Mouse (Mus musculus) embryonic facial prominence, embryonic 14.5 days (tissue): ENCODE measurements around the gene Pex10. TPM values are rescaled to one million over a fixed set of nuclear protein-coding genes. Genes with fewer than 3 reads are reported as not detected.

Experiments
- ATAC-seq: fragments of 200-750 bp; cut with Nextera tagmentation; 2 replicates; pipeline ENCODE4 v1.8.0; 2017; ENCODE audit warnings: low read depth, moderate number of reproducible peaks, moderate TSS enrichment
- DNase-seq: peaks from one replicate; pipeline ENCODE4 v3.0.0-alpha.2; 2015; ENCODE audit warnings: low spot score
- H3K27ac ChIP-seq: fragments of 300-500 bp; sonication (generic); replicated peaks from 2 replicates; pipeline ENCODE4 v1.5.1; 2014; ENCODE audit warnings: low read depth, mild to moderate bottlenecking, low read length, moderate library complexity
- H3K27me3 ChIP-seq: fragments of 300-500 bp; sonication (generic); replicated peaks from 2 replicates; pipeline ENCODE4 v1.6.1; 2014; ENCODE audit warnings: low read length; ENCODE audit not compliant: control insufficient read depth, insufficient read depth
- H3K36me3 ChIP-seq: fragments of 300-500 bp; sonication (generic); 2 replicates; pipeline ENCODE4 v1.6.1; 2014; ENCODE audit warnings: low read length, mixed read lengths; ENCODE audit not compliant: control insufficient read depth, insufficient read depth
- H3K4me1 ChIP-seq: fragments of 300-500 bp; sonication (generic); 2 replicates; pipeline ENCODE4 v1.6.1; 2014; ENCODE audit warnings: antibody characterized with exemption, low read length; ENCODE audit not compliant: control insufficient read depth, insufficient read depth
- H3K4me2 ChIP-seq: fragments of 300-500 bp; sonication (generic); 2 replicates; pipeline ENCODE4 v1.6.1; 2014; ENCODE audit warnings: low read depth, mild to moderate bottlenecking, low read length, moderate library complexity, mixed read lengths
- H3K4me3 ChIP-seq: fragments of 300-500 bp; sonication (generic); 2 replicates; pipeline ENCODE4 v1.5.1; 2014; ENCODE audit warnings: low read depth, mild to moderate bottlenecking, low read length
- H3K9ac ChIP-seq: fragments of 300-500 bp; sonication (generic); 2 replicates; pipeline ENCODE4 v1.6.1; 2014; ENCODE audit warnings: low read depth, mild to moderate bottlenecking, low read length, moderate library complexity, mixed read lengths
- H3K9me3 ChIP-seq: fragments of 300-500 bp; sonication (generic); 2 replicates; pipeline ENCODE4 v1.6.1; 2016; ENCODE audit warnings: low read length; ENCODE audit not compliant: control insufficient read depth
- WGBS: fragments of 180-500 bp; shearing (Covaris S2); extraction: QIAGEN DNeasy Blood & Tissue Kit; methylation state at CpG from one replicate; pipeline ENCODE4 v1.1.7; 2014; 5-methylcytosine and 5-hydroxymethylcytosine counted together
- polyA plus RNA-seq: library from polyadenylated mRNA; unstranded; fragments of >200 nt; fragmentation: Nextera tagmentation; extraction: Ambion mirVana; gene quantifications from 2 replicates; pipeline ENCODE4 v1.2.1, GENCODE M21; 2014

The Pex10 gene
- polyA plus RNA-seq: 5.8 and 7.3 TPM in 2 replicates

DNA sequence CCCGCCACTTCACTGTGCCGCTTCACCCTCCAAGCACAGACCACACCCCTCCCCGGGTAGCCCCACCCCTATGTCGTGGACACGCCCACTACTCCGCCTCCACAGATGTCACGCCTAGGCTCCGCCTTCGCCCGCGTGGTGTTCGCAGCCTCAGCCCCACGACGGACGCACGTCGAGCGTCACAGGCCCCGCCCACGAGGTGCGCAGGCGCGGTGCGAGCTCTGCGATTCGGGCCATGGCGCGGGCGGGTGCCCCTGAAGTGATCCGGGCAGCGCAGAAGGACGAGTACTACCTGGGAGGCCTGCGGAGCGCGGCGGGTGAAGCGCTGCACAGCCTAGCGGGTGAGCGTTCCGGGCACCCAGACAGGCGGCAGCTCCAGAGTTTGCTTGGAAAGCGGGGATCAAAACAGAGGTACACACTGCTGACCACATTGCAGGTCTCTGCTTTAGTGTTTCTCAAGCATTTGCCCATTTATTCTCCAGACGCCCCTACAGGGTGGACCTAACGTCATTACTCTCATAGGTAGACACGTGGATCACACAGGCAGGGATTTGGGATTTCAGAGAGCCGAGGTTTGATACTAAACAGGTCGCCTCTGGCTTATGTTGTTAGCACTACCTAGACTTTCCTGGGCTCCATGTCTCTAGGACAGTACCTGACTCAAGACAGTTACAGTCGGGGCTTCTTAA lies at the start of gene Pex10:
Gene Pex10, plus strand, starts transcription at position 183 of the 689 bp plus-strand sequence.
- peaks cover 38% of the 10 kb centered on the region for H3K36me3 ChIP-seq
- H3K4me2 ChIP-seq: peak within 1 kb of the TSS; percentile 86
- H3K9me3 ChIP-seq: no peaks in the 10 kb centered on the region
- H3K27ac ChIP-seq: peak within 1 kb of the TSS; percentile 82
- peak; percentile 98 for DNase-seq
- H3K4me3 ChIP-seq: peak within 1 kb of the TSS; percentile 73
- H3K27me3 ChIP-seq: no peaks in the 10 kb centered on the region
- peaks cover 10% of the 10 kb centered on the region for H3K4me1 ChIP-seq
- peak within 1 kb of the TSS; percentile 82 for H3K9ac ChIP-seq
- WGBS: 3% methylated on average over 46 of the region's 48 CpGs
- peak; percentile 87 for ATAC-seq

DNA sequence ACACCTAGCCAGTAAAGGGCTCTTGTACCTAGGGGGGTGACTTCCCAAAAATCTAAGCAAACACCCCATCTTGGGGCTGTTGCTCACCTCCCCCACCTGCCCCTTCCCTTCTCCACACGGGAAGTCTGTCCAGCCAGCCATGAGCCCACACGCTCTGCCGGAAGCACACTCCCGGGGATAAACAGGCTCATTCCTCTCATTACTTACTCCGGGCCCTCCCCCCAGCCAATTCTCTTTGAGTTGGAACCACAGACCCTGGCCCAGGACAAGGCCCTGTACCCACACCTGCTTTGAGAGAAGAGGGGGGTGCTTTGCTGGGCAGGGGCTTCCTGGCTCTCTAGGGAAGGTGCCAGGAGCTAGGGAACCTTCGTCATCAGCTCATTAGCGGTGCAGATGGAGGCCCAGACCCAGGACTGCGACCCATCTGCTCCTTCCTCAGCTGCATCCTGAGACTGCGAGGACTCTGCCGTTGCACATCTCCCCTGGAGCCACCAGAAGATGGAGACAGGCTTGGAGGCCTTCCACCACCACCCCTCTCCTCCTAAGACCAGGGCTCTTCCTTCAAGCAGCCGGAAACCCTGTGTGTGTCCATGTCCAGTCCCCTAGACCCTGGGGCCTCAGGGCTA lies 49.5 kb upstream of the Pex10 start:
- ATAC-seq (no peak), DNase-seq (no peak)
- 59% methylated on average over 11 of the region's 11 CpGs for WGBS
- Histone ChIP-seq H3K4me3 (no peak overlapping the region), H3K4me2 (no peak overlapping the region), H3K4me1 (peaks cover 10% of the 10 kb centered on the region; the same call in 1 of the 2 replicates), H3K27me3 (no peaks in the 10 kb centered on the region), H3K9ac (no peak overlapping the region), H3K27ac (no peak overlapping the region), H3K36me3 (no peaks in the 10 kb centered on the region), H3K9me3 (no peaks in the 10 kb centered on the region)

- Histone ChIP-seq H3K4me1 (peaks cover 10% of the 10 kb centered on the region; the same call in 1 of the 2 replicates), H3K27ac (no peak overlapping the region), H3K9ac (no peak overlapping the region), H3K9me3 (no peaks in the 10 kb centered on the region), H3K27me3 (no peaks in the 10 kb centered on the region), H3K4me3 (no peak overlapping the region), H3K4me2 (no peak overlapping the region), H3K36me3 (no peaks in the 10 kb centered on the region)
- DNase-seq: no peak
- no peak for ATAC-seq
- WGBS: 67% methylated on average over 8 of the region's 8 CpGs
These were observed 48.8 kb upstream of the Pex10 start for GRCm38 (mm10) chr4:155018066-155018465.

- H3K9me3 ChIP-seq: no peaks in the 10 kb centered on the region
- ATAC-seq: peak; percentile 14; the same call in 1 of the 2 replicates
- DNase-seq: peak; percentile 63
- 3% methylated on average over 12 of the region's 15 CpGs for WGBS
- peaks cover 10% of the 10 kb centered on the region; the same call in 1 of the 2 replicates for H3K4me1 ChIP-seq
- no peaks in the 10 kb centered on the region for H3K36me3 ChIP-seq
- H3K27ac ChIP-seq: no peak overlapping the region
- no peak overlapping the region for H3K9ac ChIP-seq
- no peaks in the 10 kb centered on the region for H3K27me3 ChIP-seq
- peak overlapping the region; percentile 41 for H3K4me2 ChIP-seq
- H3K4me3 ChIP-seq: no peak overlapping the region
These were observed 48.0 kb upstream of the Pex10 start for GRCm38 (mm10) chr4:155018601-155019335.

GRCm38 (mm10) chr4:155019336-155019847 lies 47.4 kb upstream of the Pex10 start:
- Histone ChIP-seq H3K36me3 (no peaks in the 10 kb centered on the region), H3K9ac (no peak overlapping the region), H3K27me3 (no peaks in the 10 kb centered on the region), H3K9me3 (no peaks in the 10 kb centered on the region), H3K4me3 (no peak overlapping the region), H3K27ac (no peak overlapping the region), H3K4me2 (peak overlapping the region; percentile 41), H3K4me1 (peaks cover 10% of the 10 kb centered on the region; the same call in 1 of the 2 replicates)
- ATAC-seq: peak; percentile 69
- 0% methylated on average over 10 of the region's 10 CpGs for WGBS
- DNase-seq: peak; percentile 82

GRCm38 (mm10) chr4:155020141-155020540 lies 46.7 kb upstream of the Pex10 start:
- 71% methylated on average over 1 of the region's 1 CpGs for WGBS
- DNase-seq (no peak), ATAC-seq (no peak)
- H3K4me1 ChIP-seq: peaks cover 10% of the 10 kb centered on the region; the same call in 1 of the 2 replicates
- H3K9me3 ChIP-seq: no peaks in the 10 kb centered on the region
- no peak overlapping the region for H3K9ac ChIP-seq
- H3K27ac ChIP-seq: no peak overlapping the region
- H3K27me3 ChIP-seq: no peaks in the 10 kb centered on the region
- H3K4me2 ChIP-seq: no peak overlapping the region
- H3K36me3 ChIP-seq: no peaks in the 10 kb centered on the region
- no peak overlapping the region for H3K4me3 ChIP-seq

DNA sequence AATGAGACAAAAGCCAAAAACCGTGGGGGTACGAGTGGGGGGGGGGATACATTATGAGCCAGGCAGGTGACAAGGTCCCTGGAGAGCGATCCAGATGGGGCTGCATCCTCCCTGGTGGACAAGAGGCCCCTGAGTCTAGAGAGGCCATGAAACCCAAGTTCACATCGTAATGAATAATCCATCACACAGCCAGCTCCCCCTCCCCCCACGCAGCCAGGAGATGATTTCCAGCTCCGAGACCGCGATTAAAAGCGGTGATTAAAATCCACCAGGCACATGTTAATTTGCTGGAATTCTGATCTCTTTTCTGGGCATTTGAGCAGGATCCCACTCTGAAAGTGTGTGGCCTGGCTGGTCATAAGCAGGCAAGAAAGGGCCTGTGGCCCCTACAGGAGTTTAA lies 46.0 kb upstream of the Pex10 start:
- no peak overlapping the region for H3K27ac ChIP-seq
- no peak overlapping the region for H3K9ac ChIP-seq
- WGBS: 68% methylated on average over 9 of the region's 9 CpGs
- no peak overlapping the region for H3K4me2 ChIP-seq
- H3K9me3 ChIP-seq: no peaks in the 10 kb centered on the region
- no peaks in the 10 kb centered on the region for H3K36me3 ChIP-seq
- H3K4me3 ChIP-seq: no peak overlapping the region
- ATAC-seq (no peak), DNase-seq (no peak)
- peaks cover 10% of the 10 kb centered on the region; the same call in 1 of the 2 replicates for H3K4me1 ChIP-seq
- no peaks in the 10 kb centered on the region for H3K27me3 ChIP-seq

DNA sequence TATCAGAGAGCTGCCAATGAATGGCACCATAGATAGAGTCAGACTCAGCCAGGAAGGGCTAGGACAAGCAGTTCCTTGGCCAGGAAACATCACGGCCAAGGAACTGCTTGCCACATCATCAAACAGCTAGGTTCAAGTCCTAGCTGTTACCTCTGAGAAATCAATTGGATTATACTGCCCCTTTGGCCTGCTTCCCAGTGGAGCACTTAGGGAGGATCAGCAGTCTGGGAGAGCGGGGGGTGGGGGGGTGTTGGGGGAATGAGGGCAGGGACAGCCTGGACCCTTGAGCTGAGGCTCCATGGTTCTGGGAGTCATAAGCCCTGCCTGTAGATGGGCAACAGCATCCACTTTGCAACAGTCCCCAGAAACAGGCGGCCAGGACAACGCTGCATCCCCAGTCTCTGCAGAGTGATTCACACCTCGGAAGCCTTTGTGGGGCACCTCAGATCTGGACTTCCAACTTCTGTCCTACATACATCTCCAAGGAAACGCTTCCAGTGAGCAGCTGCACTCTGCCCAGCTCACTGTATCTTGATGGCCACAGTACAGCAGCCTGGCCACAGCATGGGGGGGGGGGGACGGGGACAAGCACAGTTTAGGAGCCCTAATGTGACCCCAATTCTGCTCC lies 44.5 kb upstream of the Pex10 start:
- DNase-seq (no peak), ATAC-seq (no peak)
- WGBS: 73% methylated on average over 7 of the region's 7 CpGs
- no peak overlapping the region for H3K4me2 ChIP-seq
- H3K36me3 ChIP-seq: no peaks in the 10 kb centered on the region
- no peak overlapping the region for H3K9ac ChIP-seq
- peaks cover 10% of the 10 kb centered on the region; the same call in 1 of the 2 replicates for H3K4me1 ChIP-seq
- H3K4me3 ChIP-seq: no peak overlapping the region
- no peaks in the 10 kb centered on the region for H3K9me3 ChIP-seq
- no peaks in the 10 kb centered on the region for H3K27me3 ChIP-seq
- no peak overlapping the region for H3K27ac ChIP-seq
